Mouse (Mus musculus) forebrain, embryonic 12.5 days (tissue): ENCODE results near the gene Golph3. TPM values are rescaled to one million over a fixed set of nuclear protein-coding genes. Genes with fewer than 3 reads are reported as not detected.
A peak's percentile ranks its signal among the peaks of the same experiment; 100 is the strongest.

ENCODE experiments used
- ATAC-seq: fragments of 200-750 bp; cut with Nextera tagmentation; 2 replicates; pipeline ENCODE4 v1.8.0; 2017; ENCODE audit warnings: moderate TSS enrichment; ENCODE audit not compliant: low FRiP score
- H3K27ac ChIP-seq: fragments of 300-500 bp; sonication (generic); 2 replicates; pipeline ENCODE4 v1.5.1; 2016; ENCODE audit warnings: mild to moderate bottlenecking
- H3K27me3 ChIP-seq: fragments of 300-500 bp; sonication (generic); 2 replicates; pipeline ENCODE4 v1.6.1; 2016; ENCODE audit warnings: mild to moderate bottlenecking
- H3K36me3 ChIP-seq: fragments of 300-500 bp; sonication (generic); replicated peaks from 2 replicates; pipeline ENCODE4 v1.6.1; 2016; ENCODE audit warnings: mild to moderate bottlenecking
- H3K4me1 ChIP-seq: fragments of 300-500 bp; sonication (generic); 2 replicates; pipeline ENCODE4 v1.6.1; 2016
- H3K4me2 ChIP-seq: fragments of 300-500 bp; sonication (generic); 2 replicates; pipeline ENCODE4 v1.6.1; 2016; ENCODE audit warnings: mild to moderate bottlenecking, moderate library complexity
- H3K4me3 ChIP-seq: fragments of 300-500 bp; sonication (generic); replicated peaks from 2 replicates; pipeline ENCODE4 v1.5.1; 2016; ENCODE audit warnings: mild to moderate bottlenecking
- H3K9ac ChIP-seq: fragments of 300-500 bp; sonication (generic); 2 replicates; pipeline ENCODE4 v1.6.1; 2016; ENCODE audit warnings: mild to moderate bottlenecking
- H3K9me3 ChIP-seq: fragments of 300-500 bp; sonication (generic); 2 replicates; pipeline ENCODE4 v1.6.1; 2016
- WGBS: fragments of 180-500 bp; shearing (Covaris S2); methylation state at CpG from one replicate; pipeline ENCODE4 v1.1.7; 2016; 5-methylcytosine and 5-hydroxymethylcytosine counted together
- polyA plus RNA-seq: library from polyadenylated mRNA; unstranded; fragments of >200 nt; fragmentation: Nextera tagmentation; extraction: Ambion mirVana; gene quantifications from 2 replicates; pipeline ENCODE4 v1.2.1, GENCODE M21; 2016

Gene Golph3
- polyA plus RNA-seq, 1 experiment from 2014 or later, result 85.3 TPM

- Histone ChIP-seq H3K4me1 (peaks cover 16% of the 10 kb centered on the region), H3K27ac (no peak overlapping the region), H3K4me3 (peak overlapping the region; percentile 30), H3K9ac (peak overlapping the region; percentile 38), H3K4me2 (peak overlapping the region; percentile 56), H3K9me3 (no peaks in the 10 kb centered on the region), H3K27me3 (peaks cover 15% of the 10 kb centered on the region), H3K36me3 (no peaks in the 10 kb centered on the region)
- 4% methylated on average over 19 of the region's 19 CpGs for WGBS
- ATAC-seq, result peak; percentile 74
Measured at GRCm38 (mm10) chr15:12375641-12376311, 54.5 kb downstream of the Golph3 start.

- ATAC-seq, result no peak
- 44% methylated on average over 13 of the region's 13 CpGs for WGBS
- Histone ChIP-seq H3K36me3 (no peaks in the 10 kb centered on the region), H3K9ac (no peak overlapping the region), H3K9me3 (no peaks in the 10 kb centered on the region), H3K27me3 (peaks cover 15% of the 10 kb centered on the region), H3K27ac (no peak overlapping the region), H3K4me2 (peak overlapping the region; percentile 56; the same call in 1 of the 2 replicates), H3K4me1 (peaks cover 13% of the 10 kb centered on the region), H3K4me3 (no peak overlapping the region)
Measured at GRCm38 (mm10) chr15:12376491-12377069, 55.3 kb downstream of the Golph3 start.

- no peak for ATAC-seq
- Histone ChIP-seq H3K4me1 (peaks cover 13% of the 10 kb centered on the region), H3K36me3 (no peaks in the 10 kb centered on the region), H3K27me3 (peaks cover 15% of the 10 kb centered on the region), H3K27ac (no peak overlapping the region), H3K9me3 (no peaks in the 10 kb centered on the region), H3K4me2 (no peak overlapping the region), H3K4me3 (no peak overlapping the region), H3K9ac (no peak overlapping the region)
- WGBS, result 75% methylated on average over 10 of the region's 10 CpGs
Measured at GRCm38 (mm10) chr15:12377800-12378199, 56.5 kb downstream of the Golph3 start.

- Histone ChIP-seq H3K4me2 (no peak overlapping the region), H3K9me3 (no peaks in the 10 kb centered on the region), H3K27me3 (peaks cover 9% of the 10 kb centered on the region; the same call in 1 of the 2 replicates), H3K27ac (no peak overlapping the region), H3K9ac (no peak overlapping the region), H3K36me3 (no peaks in the 10 kb centered on the region), H3K4me1 (peaks cover 13% of the 10 kb centered on the region), H3K4me3 (no peak overlapping the region)
- WGBS, result 96% methylated on average over 3 of the region's 3 CpGs
- ATAC-seq, result no peak
Measured at GRCm38 (mm10) chr15:12380057-12380456, 58.8 kb downstream of the Golph3 start.

- no peak overlapping the region for H3K4me3 ChIP-seq
- no peak for ATAC-seq
- 53% methylated on average over 5 of the region's 5 CpGs for WGBS
Measured at GRCm38 (mm10) chr15:12380548-12380947, 59.3 kb downstream of the Golph3 start.

GRCm38 (mm10) chr15:12384679-12385078 lies 63.4 kb downstream of the Golph3 start:
- 88% methylated on average over 13 of the region's 13 CpGs for WGBS
- no peak overlapping the region for H3K4me2 ChIP-seq

More at GRCm38 (mm10) chr15:12380548-12380947, 59.3 kb downstream of the Golph3 start:
- H3K9me3 ChIP-seq, result no peaks in the 10 kb centered on the region
- no peak overlapping the region for H3K27ac ChIP-seq
- H3K4me2 ChIP-seq, result no peak overlapping the region
- H3K27me3 ChIP-seq, result peaks cover 6% of the 10 kb centered on the region; the same call in 1 of the 2 replicates
- H3K9ac ChIP-seq, result no peak overlapping the region
- no peaks in the 10 kb centered on the region for H3K36me3 ChIP-seq
- H3K4me1 ChIP-seq, result peaks cover 13% of the 10 kb centered on the region

GRCm38 (mm10) chr15:12388726-12389489 lies 67.7 kb downstream of the Golph3 start:
- 54% methylated on average over 15 of the region's 15 CpGs for WGBS
- Histone ChIP-seq H3K4me1 (peaks cover 14% of the 10 kb centered on the region), H3K9ac (no peak overlapping the region), H3K36me3 (no peaks in the 10 kb centered on the region), H3K27ac (no peak overlapping the region), H3K9me3 (no peaks in the 10 kb centered on the region), H3K4me2 (no peak overlapping the region), H3K4me3 (no peak overlapping the region), H3K27me3 (no peaks in the 10 kb centered on the region)
- no peak for ATAC-seq

More at GRCm38 (mm10) chr15:12384679-12385078, 63.4 kb downstream of the Golph3 start:
- no peaks in the 10 kb centered on the region for H3K36me3 ChIP-seq
- no peak overlapping the region for H3K9ac ChIP-seq
- peaks cover 10% of the 10 kb centered on the region for H3K4me1 ChIP-seq
- ATAC-seq, result no peak
- H3K27me3 ChIP-seq, result no peaks in the 10 kb centered on the region
- no peaks in the 10 kb centered on the region for H3K9me3 ChIP-seq
- H3K4me3 ChIP-seq, result no peak overlapping the region
- H3K27ac ChIP-seq, result no peak overlapping the region

- H3K9ac ChIP-seq, result no peak overlapping the region
- no peak overlapping the region for H3K27ac ChIP-seq
- H3K9me3 ChIP-seq, result no peaks in the 10 kb centered on the region
- no peak overlapping the region for H3K4me2 ChIP-seq
- peaks cover 3% of the 10 kb centered on the region; the same call in 1 of the 2 replicates for H3K4me1 ChIP-seq
- no peak overlapping the region for H3K4me3 ChIP-seq
- WGBS, result 93% methylated on average over 10 of the region's 10 CpGs
- no peaks in the 10 kb centered on the region for H3K36me3 ChIP-seq
- no peak for ATAC-seq
- H3K27me3 ChIP-seq, result no peaks in the 10 kb centered on the region
Measured at GRCm38 (mm10) chr15:12394758-12395157, 73.5 kb downstream of the Golph3 start.

- H3K27ac ChIP-seq, result no peak overlapping the region
- H3K4me2 ChIP-seq, result no peak overlapping the region
- 85% methylated on average over 6 of the region's 6 CpGs for WGBS
- no peaks in the 10 kb centered on the region for H3K4me1 ChIP-seq
- H3K9me3 ChIP-seq, result no peaks in the 10 kb centered on the region
- no peak overlapping the region for H3K9ac ChIP-seq
- no peaks in the 10 kb centered on the region for H3K36me3 ChIP-seq
- H3K4me3 ChIP-seq, result no peak overlapping the region
- no peak for ATAC-seq
- H3K27me3 ChIP-seq, result no peaks in the 10 kb centered on the region
Measured at GRCm38 (mm10) chr15:12397032-12397431, 75.8 kb downstream of the Golph3 start.

Other genes with a start within 250 kb of the Golph3 start
- gene Zfr, start 203.6 kb upstream of the Golph3 start, polyA plus RNA-seq, result 117 and 131 TPM in 2 replicates
- gene Mtmr12, start 116.4 kb upstream of the Golph3 start, polyA plus RNA-seq, result 15.7 and 16.3 TPM in 2 replicates
- gene 1810049J17Rik, start 449 bp downstream of the Golph3 start, polyA plus RNA-seq, result 1.1 TPM in 1 of 2 replicates, not detected in the other